Mouse (Mus musculus) heart, postnatal 36 days (tissue): ENCODE data around the gene Lyrm4. TPM values are rescaled to one million over a fixed set of nuclear protein-coding genes. Genes with fewer than 3 reads are reported as not detected.
A peak's percentile ranks its signal among the peaks of the same experiment; 100 is the strongest.

ENCODE experiments used
- DNase-seq, 2 experiments: peaks; one replicate each; pipeline ENCODE4 v3.0.0; 2021 to 2022
- intact Hi-C: fragments of 180-260 bp; cut with DNase I; formaldehyde crosslinking; loops from one replicate; pipeline ENCODE4 v1.15.1; 2025
- total RNA-seq, 2 experiments: library from RNA; stranded (reverse); gene quantifications; 2 replicates each; pipeline ENCODE4 v1.2.3; 2021

Lyrm4 gene
- total RNA-seq: 10 to 100 TPM in 1 of 2 experiments, 1 to 10 TPM in 1; 9.8 to 10.7 TPM

DNA sequence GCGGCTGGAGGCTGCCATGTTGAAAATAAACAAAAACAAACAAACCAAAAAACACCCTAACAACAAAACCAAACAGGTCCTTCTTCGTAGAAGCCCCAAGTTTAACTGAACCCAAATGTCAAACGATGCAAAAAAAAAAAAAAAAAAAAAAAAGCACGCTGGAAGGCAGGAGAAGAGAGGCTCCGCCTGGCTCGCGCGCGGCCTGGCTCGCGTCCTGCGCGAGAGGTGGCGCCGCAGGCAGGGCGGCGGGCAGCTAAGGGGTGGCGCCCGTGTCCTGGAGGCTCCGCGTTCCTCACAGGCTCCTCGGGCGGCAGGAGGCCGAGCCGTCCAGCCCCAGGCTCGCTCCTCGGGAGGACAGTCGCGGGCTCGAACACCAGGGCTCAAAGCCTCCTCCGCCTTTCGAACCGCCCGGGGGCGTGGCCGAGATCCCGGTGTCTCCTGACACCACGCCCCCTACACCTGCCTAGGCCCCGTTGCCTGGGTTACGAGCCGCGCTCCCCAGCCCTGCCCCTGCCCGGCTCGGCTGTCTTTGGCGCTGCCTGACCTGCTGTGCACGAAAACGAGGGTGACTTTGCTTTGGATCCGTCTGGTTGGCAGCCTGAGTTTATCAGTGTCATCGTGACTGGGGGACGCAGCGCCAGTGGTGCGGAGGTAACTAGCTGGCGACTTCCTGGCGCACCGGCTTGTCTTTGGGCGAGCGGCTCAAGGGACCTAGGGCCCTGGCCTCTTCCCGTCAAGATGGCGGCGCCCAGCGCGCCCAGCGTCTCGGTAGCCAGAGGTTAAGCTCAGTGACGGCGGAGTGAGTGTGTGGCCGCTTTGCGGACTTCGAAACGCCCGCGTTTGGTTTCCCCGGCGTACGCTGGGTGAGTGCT, at the start of gene Lyrm4, which contains the start of gene Fars2:
Gene Lyrm4, minus strand, starts transcription at position 384 of the 872 bp plus-strand sequence.
Gene Fars2, plus strand, starts transcription at position 270 of the 872 bp plus-strand sequence.
- peak; percentile 96 to 99 for DNase-seq
- intact Hi-C loops: loop anchor here (2.0 to 5.0 kb wide), 2 partner anchors 99 to 160 kb away; no protein-coding TSS in a partner anchor

- intact Hi-C loops: no loop called here
Measured at GRCm38 (mm10) chr13:36163898-36164297, 46.6 kb upstream of the Lyrm4 start.

DNA sequence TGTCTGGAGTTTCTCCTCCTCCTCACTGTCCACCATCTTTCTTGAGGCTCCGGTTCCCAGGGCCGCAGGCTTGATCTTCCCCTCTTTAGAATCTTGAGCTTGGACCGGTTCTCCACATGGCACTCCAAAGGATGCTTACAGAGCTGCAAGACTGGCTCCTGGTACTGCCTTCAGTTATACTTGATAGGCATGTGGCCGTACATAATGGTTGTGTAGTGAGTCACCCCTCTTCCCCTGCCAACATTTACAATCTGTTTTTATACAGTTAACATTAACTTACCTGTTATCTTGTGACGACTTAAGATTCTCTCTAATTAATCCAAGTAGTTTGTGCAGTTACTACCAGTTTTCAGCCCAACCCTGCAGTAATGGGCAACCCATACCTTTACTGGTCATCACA, 46.1 kb upstream of the Lyrm4 start:
- intact Hi-C loops: no loop called here
- DNase-seq: no peak

More at GRCm38 (mm10) chr13:36163898-36164297, 46.6 kb upstream of the Lyrm4 start:
- no peak for DNase-seq

GRCm38 (mm10) chr13:36156340-36156931, 39.1 kb upstream of the Lyrm4 start:
- intact Hi-C loops: no loop called here
- DNase-seq: no peak

DNA sequence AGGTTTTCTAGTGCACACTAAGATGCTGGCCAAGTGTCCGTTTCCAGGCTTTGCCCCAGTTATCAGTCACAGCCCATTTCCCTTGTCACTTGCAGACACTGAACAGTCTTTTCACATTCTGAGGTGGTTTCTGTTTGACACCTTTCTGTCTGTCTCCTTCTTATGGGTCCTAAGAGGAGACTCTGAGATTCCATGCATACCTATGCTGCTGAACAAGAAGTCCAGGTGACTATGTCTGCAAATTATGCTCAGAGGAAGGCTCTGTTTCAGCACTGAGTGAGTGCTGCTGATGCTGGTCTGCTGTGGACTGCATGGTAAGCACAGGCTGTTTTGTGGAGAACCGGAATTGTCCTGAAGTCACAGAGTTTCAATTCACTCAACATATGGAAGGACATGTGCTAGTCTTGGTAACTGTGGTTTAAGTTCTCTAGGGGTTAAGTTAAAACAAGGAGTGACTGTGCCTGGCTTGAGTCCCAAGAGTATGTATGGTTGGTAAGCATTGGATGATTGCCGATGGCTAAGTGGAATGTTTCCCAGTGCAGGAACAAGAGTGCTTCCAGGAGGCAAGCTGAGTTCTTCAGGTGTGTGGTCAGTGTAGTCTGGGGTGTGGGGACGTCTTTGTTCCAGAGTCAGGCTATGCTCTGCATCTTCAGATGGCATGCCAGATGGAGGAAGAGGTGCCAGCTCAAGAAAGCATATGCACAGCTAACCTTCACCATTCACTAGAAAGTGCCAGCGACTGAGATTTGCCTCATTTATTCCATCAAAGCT, 35.6 kb upstream of the Lyrm4 start:
- no peak for DNase-seq
- intact Hi-C loops: no loop called here

- no peak for DNase-seq
- intact Hi-C loops: no loop called here
Measured at GRCm38 (mm10) chr13:36150272-36150671, 32.9 kb upstream of the Lyrm4 start.

GRCm38 (mm10) chr13:36149175-36149939, 32.0 kb upstream of the Lyrm4 start:
- intact Hi-C loops: no loop called here
- DNase-seq: no peak

- DNase-seq: no peak
- intact Hi-C loops: no loop called here
Measured at GRCm38 (mm10) chr13:36145601-36146000, 28.3 kb upstream of the Lyrm4 start.

DNA sequence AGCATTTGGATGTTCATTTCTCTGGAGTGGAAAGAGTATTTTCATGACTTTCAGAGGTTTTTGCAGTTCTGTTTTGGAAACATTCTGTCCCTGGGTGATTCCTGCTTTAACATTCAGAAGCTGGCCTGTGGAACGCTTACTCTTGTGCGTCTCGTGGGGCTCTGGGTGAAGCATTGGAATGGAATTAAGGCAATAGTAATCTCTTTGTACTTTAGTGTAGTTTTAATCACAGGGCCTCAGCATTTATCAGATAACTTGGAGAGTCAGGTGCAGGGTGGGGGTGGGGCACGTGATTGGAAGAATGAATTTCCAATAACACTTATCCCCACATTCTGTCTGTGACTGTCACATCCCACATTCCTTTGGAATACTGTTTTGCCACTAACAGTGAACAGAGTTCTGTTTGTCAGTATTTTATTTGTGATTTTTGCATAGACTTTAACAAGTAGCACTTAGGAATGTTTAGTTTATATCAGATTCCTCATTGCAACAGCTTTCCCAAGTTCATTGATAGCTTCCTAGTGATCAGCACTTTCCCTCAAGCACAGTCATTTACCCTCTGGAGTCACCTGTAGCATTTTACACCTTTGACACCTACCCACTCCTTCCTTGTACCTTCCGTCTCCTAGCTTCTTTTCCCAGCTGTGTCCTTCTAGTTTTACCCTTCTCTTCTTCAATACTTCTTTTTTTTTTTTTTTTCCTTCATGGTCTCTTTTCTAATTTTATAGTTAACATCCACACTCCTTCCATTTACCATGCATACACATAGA, 23.1 kb upstream of the Lyrm4 start:
- intact Hi-C loops: no loop called here
- no peak for DNase-seq

DNA sequence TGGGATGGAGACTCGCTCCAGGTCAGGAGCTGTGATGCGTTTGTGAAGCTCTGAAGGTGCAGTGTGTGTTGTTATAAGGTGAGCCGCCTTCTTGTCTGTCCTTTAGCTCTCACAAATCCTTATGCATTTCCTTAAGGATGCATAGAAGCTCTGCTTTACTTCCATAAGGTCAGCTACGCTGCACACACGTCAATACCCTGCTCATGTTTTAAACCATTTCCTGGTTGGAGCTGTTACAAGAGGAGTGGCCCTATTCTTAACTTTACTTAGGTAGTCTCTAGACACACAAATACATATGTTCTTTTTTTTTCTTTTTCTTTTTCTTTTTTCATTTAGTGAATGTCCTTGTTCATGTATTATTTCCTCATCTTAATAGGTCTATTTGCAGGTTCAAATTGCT, 22.4 kb upstream of the Lyrm4 start:
- intact Hi-C loops: no loop called here
- no peak for DNase-seq

DNA sequence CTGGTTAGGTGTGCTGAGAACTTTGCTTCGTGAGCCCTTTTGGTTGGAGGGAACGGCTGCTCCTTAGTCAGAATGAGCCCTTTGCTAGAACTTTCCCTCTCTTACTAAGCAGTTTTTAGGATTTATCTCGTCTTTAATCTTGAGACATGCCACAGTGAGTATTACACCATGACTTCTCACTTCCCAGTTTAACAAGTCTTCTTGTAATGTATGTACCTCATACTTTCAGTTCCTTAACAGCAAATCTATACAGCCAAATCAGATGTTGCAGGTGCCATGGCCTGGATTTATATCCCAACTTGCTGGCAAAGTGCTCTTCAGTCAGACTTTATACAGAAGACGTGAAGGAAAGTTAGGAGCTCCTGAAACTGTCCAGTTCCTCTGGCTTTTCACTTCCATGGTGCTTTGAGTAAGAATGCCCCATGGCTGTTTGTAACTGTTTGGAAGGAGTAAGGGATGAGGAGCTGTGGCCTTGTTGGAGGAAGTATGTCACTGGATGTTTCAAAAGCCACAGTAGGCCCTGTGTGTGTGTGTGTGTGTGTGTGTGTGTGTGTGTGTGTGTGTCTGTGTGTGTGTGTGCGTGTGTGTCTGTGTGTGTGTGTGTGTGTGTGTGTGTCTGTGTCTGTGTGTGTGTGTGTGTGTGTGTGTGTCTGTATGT, 14.8 kb upstream of the Lyrm4 start:
- intact Hi-C loops: no loop called here
- DNase-seq: no peak

- intact Hi-C loops: no loop called here
- no peak for DNase-seq
Measured at GRCm38 (mm10) chr13:36131401-36131800, 14.1 kb upstream of the Lyrm4 start.

DNA sequence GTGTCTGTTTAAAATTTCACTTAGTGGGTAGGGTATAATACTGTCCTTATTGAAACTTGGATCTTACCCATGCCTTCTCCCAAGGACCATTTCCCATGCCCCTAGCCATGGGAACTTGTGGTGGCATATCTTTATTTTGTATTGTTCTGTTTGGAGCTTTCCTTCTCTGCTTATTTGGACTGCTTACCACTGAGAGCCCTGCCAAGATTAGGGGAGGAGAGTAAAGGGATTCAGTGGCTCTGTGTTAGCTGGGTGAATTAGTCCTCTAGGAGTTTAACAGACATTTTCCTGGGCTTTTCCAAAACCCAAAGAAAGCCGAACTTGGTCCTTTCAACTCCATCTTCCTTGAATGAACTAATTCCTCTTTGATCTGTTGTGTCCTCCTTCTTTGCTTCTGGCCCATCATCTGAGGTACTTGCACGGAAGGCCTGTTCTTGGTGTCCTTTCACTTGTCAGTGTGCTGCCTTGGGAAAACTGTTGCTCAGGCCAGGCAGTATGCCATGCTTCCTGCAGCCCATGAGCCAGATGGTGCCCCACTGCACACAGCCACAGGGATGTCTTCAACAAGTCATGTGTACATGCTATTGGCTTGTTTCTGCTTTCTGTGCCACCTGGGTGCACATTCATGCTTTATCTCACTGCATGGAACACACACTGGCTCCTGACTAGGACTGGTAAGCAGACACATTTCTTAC, 12.2 kb upstream of the Lyrm4 start:
- intact Hi-C loops: no loop called here
- no peak for DNase-seq

- DNase-seq: no peak
Measured at GRCm38 (mm10) chr13:36120606-36121005, 3.3 kb upstream of the Lyrm4 start.

DNA sequence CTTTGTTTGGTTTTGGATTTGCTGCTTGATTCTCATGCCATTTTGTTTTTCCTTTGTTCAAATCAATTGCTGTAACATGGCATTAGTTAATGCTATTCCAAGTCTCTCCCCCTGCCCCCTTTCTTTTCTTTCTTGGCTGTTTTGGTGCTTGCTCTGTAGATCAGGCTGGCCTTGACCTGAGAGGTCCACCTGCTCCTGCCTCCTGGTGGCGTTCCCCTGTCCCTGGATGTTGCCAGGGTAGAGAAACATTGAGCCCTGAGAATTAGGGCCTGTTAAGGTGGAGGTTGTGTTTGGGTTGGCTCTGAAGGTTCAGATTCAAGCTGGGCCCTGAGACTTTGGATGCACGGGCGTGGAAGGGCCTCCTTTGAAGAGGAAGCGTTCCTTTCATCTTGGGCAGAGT, 2.4 kb upstream of the Lyrm4 start:
- DNase-seq: no peak
- intact Hi-C loops: loop anchor here (5.0 kb wide), 1 partner anchor 158 kb away; no protein-coding TSS in a partner anchor

More at GRCm38 (mm10) chr13:36120606-36121005, 3.3 kb upstream of the Lyrm4 start:
- intact Hi-C loops: no loop called here

- DNase-seq: peak; percentile 23 to 39
- intact Hi-C loops: loop anchor here (2.0 to 5.0 kb wide), 2 partner anchors 98 to 161 kb away; no protein-coding TSS in a partner anchor
Measured at GRCm38 (mm10) chr13:36116520-36117142, 695 bp downstream of the Lyrm4 start.

- DNase-seq: no peak
- intact Hi-C loops: no loop called here
Measured at GRCm38 (mm10) chr13:36113181-36113580, 4.1 kb downstream of the Lyrm4 start.

DNA sequence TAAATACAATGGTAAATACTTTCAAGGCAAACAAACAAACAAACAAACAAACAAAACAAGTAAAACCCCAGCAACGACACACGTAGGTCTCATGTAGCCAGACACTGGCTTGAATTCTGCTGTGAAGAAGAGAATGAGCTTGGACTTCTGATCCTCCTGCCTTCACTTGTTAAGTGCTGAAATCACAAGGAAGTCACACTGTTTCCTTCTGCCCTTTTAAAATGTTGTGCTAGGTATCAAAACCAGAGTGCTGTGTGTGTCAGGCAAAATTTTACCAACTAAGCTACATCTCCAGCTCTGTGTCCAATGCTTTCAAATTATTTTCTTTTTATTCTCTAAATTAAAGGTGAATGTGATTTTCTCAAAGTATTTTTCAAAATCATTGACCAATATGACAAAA, 6.0 kb downstream of the Lyrm4 start:
- intact Hi-C loops: no loop called here
- DNase-seq: no peak
